Mouse (Mus musculus) MEL (cell line): ENCODE results near the gene Slc22a17. TPM values are rescaled to one million over a fixed set of nuclear protein-coding genes. Genes with fewer than 3 reads are reported as not detected.

Source experiments
- DNase-seq: peaks from one replicate; pipeline ENCODE4 v3.0.0; 2011; ENCODE audit warnings: low read depth, low spot score
- H3K27ac ChIP-seq: 2 replicates; pipeline ENCODE4 v1.5.1; 2012; ENCODE audit warnings: low read depth, mild to moderate bottlenecking, control low read depth, low read length, moderate library complexity; ENCODE audit not compliant: control insufficient read depth
- H3K27me3 ChIP-seq, 2 experiments: fragments of 150-350 bp in 1 of 2; sonication (generic) in 1 of 2; 2 replicates each; pipeline ENCODE4 v1.6.1; 2012; ENCODE audit warnings: low read length in 2 of 2, mild to moderate bottlenecking in 2 of 2, improper control_type of control experiment in 1 of 2, moderate library complexity in 1 of 2; ENCODE audit not compliant: insufficient read depth in 2 of 2, control insufficient read depth in 1 of 2
- H3K36me3 ChIP-seq, 2 experiments: 2 replicates each; pipeline ENCODE4 v1.6.1; 2012 to 2014; ENCODE audit warnings: low read length in 2 of 2, improper control_type of control experiment in 1 of 2, inconsistent platforms in 1 of 2, mild to moderate bottlenecking in 1 of 2; ENCODE audit not compliant: insufficient read depth in 2 of 2, control insufficient read depth in 1 of 2
- H3K4me1 ChIP-seq, 2 experiments: fragments of 150-350 bp in 1 of 2; sonication (generic) in 1 of 2; 2 replicates each; pipeline ENCODE4 v1.6.1; 2012; ENCODE audit warnings: low read length in 2 of 2, improper control_type of control experiment in 1 of 2, mild to moderate bottlenecking in 1 of 2; ENCODE audit not compliant: insufficient read depth in 2 of 2, control insufficient read depth in 1 of 2
- H3K4me3 ChIP-seq, 2 experiments: fragments of 150-350 bp in 1 of 2; sonication (generic) in 1 of 2; 2 replicates each; pipeline ENCODE4 v1.5.1; 2012; ENCODE audit warnings: low read depth in 2 of 2, low read length in 2 of 2, mild to moderate bottlenecking in 2 of 2, moderate library complexity in 2 of 2, control low read depth in 1 of 2, improper control_type of control experiment in 1 of 2; ENCODE audit not compliant: control insufficient read depth in 1 of 2, insufficient read depth in 1 of 2
- H3K79me2 ChIP-seq: 2 replicates; pipeline ENCODE4 v1.6.1; 2012; ENCODE audit warnings: mild to moderate bottlenecking, low read length, moderate library complexity; ENCODE audit not compliant: control insufficient read depth, poor library complexity, insufficient read depth
- H3K9ac ChIP-seq: 2 replicates; pipeline ENCODE4 v1.6.1; 2012; ENCODE audit warnings: low read depth, mild to moderate bottlenecking, control low read depth, low read length, moderate library complexity; ENCODE audit not compliant: control insufficient read depth, poor library complexity, severe bottlenecking
- H3K9me3 ChIP-seq: fragments of 150-350 bp; sonication (generic); replicated peaks from 2 replicates; pipeline ENCODE4 v1.6.1; 2012; ENCODE audit warnings: mild to moderate bottlenecking, low read length, improper control_type of control experiment, moderate library complexity; ENCODE audit not compliant: insufficient read depth
- BHLHE40 ChIP-seq: IDR thresholded peaks from 2 replicates; pipeline ENCODE4 v1.6.1; 2012; ENCODE audit warnings: low read depth, mild to moderate bottlenecking, inconsistent platforms, low read length, improper control_type of control experiment, borderline replicate concordance
- CHD2 ChIP-seq: IDR thresholded peaks from 2 replicates; pipeline ENCODE4 v1.6.1; 2011; ENCODE audit warnings: low read length, improper control_type of control experiment
- CTCF ChIP-seq, 3 experiments: IDR thresholded peaks in 2 of 3; conservative IDR thresholded peaks in 1 of 3; 2 replicates each; pipeline ENCODE4 v1.5.1; 2011 to 2012; ENCODE audit warnings: low read length in 3 of 3, low read depth in 2 of 3, mild to moderate bottlenecking in 2 of 3, improper control_type of control experiment in 1 of 3, inconsistent platforms in 1 of 3, mixed read lengths in 1 of 3, moderate library complexity in 1 of 3; ENCODE audit not compliant: control insufficient read depth in 1 of 3, insufficient read depth in 1 of 3, poor library complexity in 1 of 3, severe bottlenecking in 1 of 3
- E2F4 ChIP-seq: IDR thresholded peaks from 2 replicates; pipeline ENCODE4 v1.6.1; 2011; ENCODE audit warnings: low read depth, low read length, improper control_type of control experiment, borderline replicate concordance
- EP300 ChIP-seq, 2 experiments: IDR thresholded peaks; 2 replicates each; pipeline ENCODE4 v1.6.1; 2011; ENCODE audit warnings: improper control_type of control experiment in 2 of 2, low read length in 2 of 2, low read depth in 1 of 2, mild to moderate bottlenecking in 1 of 2
- ETS1 ChIP-seq: IDR thresholded peaks from 2 replicates; pipeline ENCODE4 v1.6.1; 2012; ENCODE audit warnings: low read depth, mild to moderate bottlenecking, inconsistent platforms, low read length, improper control_type of control experiment, moderate library complexity
- GABPA ChIP-seq: IDR thresholded peaks from 2 replicates; pipeline ENCODE4 v1.6.1; 2012; ENCODE audit warnings: low read depth, mild to moderate bottlenecking, inconsistent platforms, low read length, improper control_type of control experiment, moderate library complexity
- GATA1 ChIP-seq: IDR thresholded peaks from 2 replicates; pipeline ENCODE4 v1.6.1; 2011; ENCODE audit warnings: low read depth, low read length, improper control_type of control experiment
- HCFC1 ChIP-seq: IDR thresholded peaks from 2 replicates; pipeline ENCODE4 v1.6.1; 2012; ENCODE audit warnings: low read depth, mild to moderate bottlenecking, inconsistent platforms, low read length, improper control_type of control experiment, moderate library complexity
- KAT2A ChIP-seq: conservative IDR thresholded peaks from 2 replicates; pipeline ENCODE4 v1.6.1; 2012; ENCODE audit warnings: low read depth, low read length, improper control_type of control experiment, inconsistent platforms
- MAFK ChIP-seq: IDR thresholded peaks from 2 replicates; pipeline ENCODE4 v1.6.1; 2011; ENCODE audit warnings: low read depth, mild to moderate bottlenecking, low read length, improper control_type of control experiment, borderline replicate concordance
- MAX ChIP-seq: IDR thresholded peaks from 2 replicates; pipeline ENCODE4 v1.6.1; 2011; ENCODE audit warnings: low read length, improper control_type of control experiment
- MXI1 ChIP-seq: IDR thresholded peaks from 2 replicates; pipeline ENCODE4 v1.6.1; 2011; ENCODE audit warnings: mild to moderate bottlenecking, low read depth, low read length, improper control_type of control experiment
- POLR2AphosphoS2 ChIP-seq: IDR thresholded peaks from 2 replicates; pipeline ENCODE4 v1.6.1; 2011; ENCODE audit warnings: low read length, improper control_type of control experiment
- RAD21 ChIP-seq: IDR thresholded peaks from 2 replicates; pipeline ENCODE4 v1.6.1; 2011; ENCODE audit warnings: mild to moderate bottlenecking, low read depth, low read length, improper control_type of control experiment
- RCOR1 ChIP-seq: IDR thresholded peaks from 2 replicates; pipeline ENCODE4 v1.6.1; 2012; ENCODE audit warnings: low read depth, mild to moderate bottlenecking, inconsistent platforms, low read length, improper control_type of control experiment
- SIN3A ChIP-seq: IDR thresholded peaks from 2 replicates; pipeline ENCODE4 v1.6.1; 2012; ENCODE audit warnings: low read length, improper control_type of control experiment, inconsistent platforms
- SMC3 ChIP-seq: IDR thresholded peaks from 2 replicates; pipeline ENCODE4 v1.6.1; 2011; ENCODE audit warnings: low read depth, low read length, improper control_type of control experiment
- TBP ChIP-seq: IDR thresholded peaks from 2 replicates; pipeline ENCODE4 v1.8.0; 2011; ENCODE audit warnings: low read depth, low read length, improper control_type of control experiment
- TCF12 ChIP-seq: IDR thresholded peaks from 2 replicates; pipeline ENCODE4 v1.6.1; 2014; ENCODE audit warnings: low read depth, mild to moderate bottlenecking, inconsistent platforms, low read length, improper control_type of control experiment, moderate library complexity
- ZC3H11A ChIP-seq: IDR thresholded peaks from 2 replicates; pipeline ENCODE4 v1.6.1; 2012; ENCODE audit warnings: low read depth, mild to moderate bottlenecking, inconsistent platforms, low read length, improper control_type of control experiment
- polyA plus RNA-seq, 2 experiments: library from polyadenylated mRNA; stranded (reverse) in 1 of 2; unstranded in 1 of 2; fragments of >175 nt in 1 of 2; fragments of >200 nt in 1 of 2; gene quantifications; 2 replicates each; pipeline versions ENCODE4 v1.2.1 to v1.2.4; 2012; ENCODE audit warnings: low replicate concordance in 2 of 2, low read depth in 1 of 2; ENCODE audit not compliant: insufficient read length in 2 of 2, insufficient read depth in 1 of 2, missing spikeins in 1 of 2
- total RNA-seq: library from RNA; depleted of rRNA; stranded (reverse); fragments of 300-350 nt; gene quantifications from 2 replicates; pipeline ENCODE4 v1.2.3, GENCODE M21; 2012

Slc22a17 gene
- total and polyA plus RNA-seq, 3 experiments, result 0.31 to 1.1 TPM; not detected in 1

GRCm38 (mm10) chr14:54874165-54874564 is 38.8 kb downstream of the Slc22a17 start:
- H3K9me3 ChIP-seq, result no peaks in the 10 kb centered on the region
- peaks cover 2% of the 10 kb centered on the region; the same call in 1 of the 2 replicates for H3K79me2 ChIP-seq
- no peaks in the 10 kb centered on the region for H3K27me3 ChIP-seq
- H3K27ac ChIP-seq, result no peak overlapping the region
- no peak overlapping the region for H3K4me3 ChIP-seq
- peaks cover 3 to 11% of the 10 kb centered on the region in 2 experiments for H3K4me1 ChIP-seq
- no peak for DNase-seq
- H3K9ac ChIP-seq, result no peak overlapping the region
- no peak for TF ChIP-seq MAX
- peaks cover 0 to 9% of the 10 kb centered on the region in 2 experiments; a peak in 1 of 4 replicates for H3K36me3 ChIP-seq

- no peak within 1 kb of the TSS for H3K27ac ChIP-seq
- TF ChIP-seq SMC3 (no peak), MAX (no peak), ETS1 (no peak), TCF12 (no peak), SIN3A (no peak), GABPA (no peak), POLR2AphosphoS2 (no peak), CTCF (IDR thresholded peaks at IDR 0.05 in 2 of 3, conservative IDR thresholded peaks at IDR 0.05 in 1 of 3; ENCODE audit: control insufficient read depth in 1 of 3, insufficient read depth in 1 of 3, low read depth in 2 of 3, low read length in 3 of 3, poor library complexity in 1 of 3, severe bottlenecking in 1 of 3) (no peak), EP300 (IDR thresholded peaks at IDR 0.05; ENCODE audit: low read depth in 1 of 2, low read length in 2 of 2) (no peak), RAD21 (no peak), RCOR1 (no peak), ZC3H11A (no peak), BHLHE40 (no peak), TBP (no peak), HCFC1 (no peak), GATA1 (no peak)
- no peaks in the 10 kb centered on the region for H3K9me3 ChIP-seq
- peaks cover 0 to 19% of the 10 kb centered on the region in 2 experiments; a peak in 2 of 4 replicates for H3K36me3 ChIP-seq
- DNase-seq, result no peak
- peaks cover 9 to 24% of the 10 kb centered on the region in 2 experiments for H3K4me1 ChIP-seq
- no peak within 1 kb of the TSS for H3K4me3 ChIP-seq
- no peaks in the 10 kb centered on the region for H3K79me2 ChIP-seq
- H3K9ac ChIP-seq, result no peak within 1 kb of the TSS
- H3K27me3 ChIP-seq, result no peaks in the 10 kb centered on the region
These were observed 42.1 kb downstream of the Slc22a17 start, which contains the start of gene Homez for GRCm38 (mm10) chr14:54870861-54871260. TSS of gene Homez (minus strand) at chr14:54870961.

GRCm38 (mm10) chr14:54868026-54868425 is 44.9 kb downstream of the Slc22a17 start:
- Histone ChIP-seq H3K4me1 (peaks cover 19 to 27% of the 10 kb centered on the region in 2 experiments), H3K79me2 (no peaks in the 10 kb centered on the region; the same call in 1 of the 2 replicates), H3K36me3 (peaks cover 0 to 21% of the 10 kb centered on the region in 2 experiments; a peak in 2 of 4 replicates), H3K4me3 (no peak overlapping the region), H3K27ac (no peak overlapping the region), H3K9me3 (no peaks in the 10 kb centered on the region), H3K9ac (no peak overlapping the region), H3K27me3 (no peaks in the 10 kb centered on the region)
- DNase-seq, result peak; percentile 54
- TF ChIP-seq MAFK (no peak), CHD2 (no peak), E2F4 (no peak), SIN3A (no peak), MXI1 (no peak), KAT2A (no peak)
